Mouse (Mus musculus): ENCODE measurements around the gene Cdc27. TPM values are rescaled to one million over a fixed set of nuclear protein-coding genes. Genes with fewer than 3 reads are reported as not detected.

Cdc27 gene
- total RNA-seq, 1 experiment, result 45.9 TPM

DNA sequence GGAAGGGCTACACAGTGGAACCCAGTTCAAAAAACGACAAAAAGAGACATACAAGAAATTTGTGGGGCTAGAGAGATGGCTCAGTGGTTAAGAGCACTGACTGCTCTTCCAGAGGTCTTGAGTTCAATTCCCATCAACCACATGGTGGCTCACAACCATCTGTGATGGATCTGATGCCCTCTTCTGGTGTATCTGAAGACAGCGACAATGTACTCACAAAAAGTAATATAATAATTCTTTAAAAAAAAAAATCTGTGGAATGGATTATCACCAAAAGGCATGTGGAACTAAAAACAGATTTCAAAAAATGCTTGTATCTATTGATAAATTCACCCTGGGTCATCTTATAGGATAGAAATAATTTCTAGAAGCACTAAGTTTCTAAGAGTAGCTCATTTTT, 91.9 kb downstream of the Cdc27 start:
- in situ Hi-C loops (cut with MboI; ENCODE audit: low sequenced_read_pairs in 2 of 2, unreplicated experiment in 2 of 2), result no loop called here

More for the DNA sequence above, 91.9 kb downstream of the Cdc27 start:
- Histone ChIP-seq H3K27ac (ENCODE audit: insufficient read depth, low read depth, low read length, poor library complexity, severe bottlenecking) (no peak overlapping the region), H3K4me3 (ENCODE audit: insufficient read depth in 1 of 2, low read depth in 1 of 2, low read length in 2 of 2, poor library complexity in 1 of 2, severe bottlenecking in 1 of 2) (no peak overlapping the region), H3K9me3 (ENCODE audit: control insufficient read depth, insufficient read depth, low read depth, low read length) (no peaks in the 10 kb centered on the region), H3K36me3 (ENCODE audit: control insufficient read depth, insufficient read depth, low read length, poor library complexity, severe bottlenecking) (no peaks in the 10 kb centered on the region; the same call in 1 of the 2 replicates), H3K9ac (ENCODE audit: insufficient read depth, low read depth, low read length, poor library complexity, severe bottlenecking) (no peak overlapping the region), H3K4me1 (ENCODE audit: control insufficient read depth in 2 of 2, insufficient read depth in 2 of 2, low read length in 2 of 2, poor library complexity in 1 of 2) (peaks cover 2 to 3% of the 10 kb centered on the region in 2 experiments; a peak in 1 of 4 replicates)
- no peak for TF ChIP-seq HCFC1 (IDR thresholded peaks at IDR 0.05; ENCODE audit: borderline replicate concordance, insufficient read depth, low read length)
- TF ChIP-seq ZNF384 (IDR thresholded peaks at IDR 0.05; ENCODE audit: low read depth, low read length), result no peak
- TF ChIP-seq MAFK (IDR thresholded peaks at IDR 0.05; ENCODE audit: insufficient read depth, low read depth, low read length), result no peak
- TF ChIP-seq ZC3H11A (IDR thresholded peaks at IDR 0.05; ENCODE audit: borderline replicate concordance, low read depth, low read length), result no peak
- no peak for TF ChIP-seq CHD2 (IDR thresholded peaks at IDR 0.05; ENCODE audit: low read depth, low read length)
- DNase-seq (ENCODE audit: low read depth, low spot score), result no peak

Other genes with a start within 250 kb of the Cdc27 start
- gene Kansl1, start 81.8 kb downstream of the Cdc27 start, total RNA-seq (2012; rRNA removed), result 34.8 and 37.7 TPM in 2 replicates
- gene Myl4, start within 50 bp of the Cdc27 start, total RNA-seq (2012; rRNA removed), result 5.8 and 9.1 TPM in 2 replicates
- gene Itgb3, start 57.4 kb upstream of the Cdc27 start, total RNA-seq (2012; rRNA removed), result 4.9 and 7.7 TPM in 2 replicates
- gene Gm11639, start 135.1 kb upstream of the Cdc27 start, total RNA-seq (2012; rRNA removed), result 0.21 and 0.36 TPM in 2 replicates

Measured in ES-E14 (cell line).